Mouse (Mus musculus): Measurements from ENCODE around the gene Gimap3.

Gimap3 gene

DNA sequence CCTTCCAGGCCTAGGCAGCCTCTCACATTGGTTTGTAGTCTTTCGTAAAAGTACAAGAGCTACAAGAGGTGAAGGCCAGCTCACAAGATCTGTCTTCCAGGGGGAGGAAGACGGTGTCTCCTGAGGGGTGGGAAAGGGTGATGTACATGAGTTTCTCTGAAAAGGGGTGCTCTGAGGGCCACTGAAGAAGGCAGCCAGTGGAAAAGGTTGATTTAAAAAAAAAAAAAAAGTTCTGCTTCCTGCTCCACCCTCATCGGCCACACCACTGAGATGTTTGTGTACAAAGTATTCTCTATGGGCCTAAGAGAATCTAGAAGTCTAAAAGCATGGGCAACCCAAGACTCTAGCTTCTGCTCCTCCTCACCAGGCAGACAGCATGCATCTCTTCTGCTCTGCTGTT, at the start of gene Gimap3:
TSS of gene Gimap3 (minus strand) at position 156 of the 400 bp plus-strand sequence.
- DNase-seq = peak; percentile 32

GRCm38 (mm10) chr6:48817815-48818214, 47.2 kb upstream of the Gimap3 start:
- peak; percentile 63 for DNase-seq

DNA sequence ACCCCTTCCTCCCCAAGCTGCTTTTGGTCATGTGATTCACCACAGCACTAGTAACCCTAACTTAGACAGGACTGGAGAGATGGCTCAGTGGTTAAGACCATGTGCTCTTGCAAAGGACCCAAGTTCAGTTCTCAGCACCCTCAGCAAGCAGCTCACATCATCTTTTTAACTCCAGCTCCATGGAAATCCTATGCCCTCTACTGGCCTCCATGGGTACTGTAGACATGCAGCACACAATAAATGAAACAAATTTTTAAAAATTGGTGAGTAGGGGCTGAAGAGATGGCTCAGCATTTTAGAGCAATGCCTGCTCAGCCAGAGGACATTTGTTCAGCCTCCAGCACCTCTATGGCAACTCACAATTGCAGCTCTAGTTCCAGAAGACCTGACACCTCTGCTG, 44.4 kb upstream of the Gimap3 start:
- no peak for DNase-seq

- no peak for DNase-seq
Observed at GRCm38 (mm10) chr6:48809494-48810219, 39.0 kb upstream of the Gimap3 start.

DNA sequence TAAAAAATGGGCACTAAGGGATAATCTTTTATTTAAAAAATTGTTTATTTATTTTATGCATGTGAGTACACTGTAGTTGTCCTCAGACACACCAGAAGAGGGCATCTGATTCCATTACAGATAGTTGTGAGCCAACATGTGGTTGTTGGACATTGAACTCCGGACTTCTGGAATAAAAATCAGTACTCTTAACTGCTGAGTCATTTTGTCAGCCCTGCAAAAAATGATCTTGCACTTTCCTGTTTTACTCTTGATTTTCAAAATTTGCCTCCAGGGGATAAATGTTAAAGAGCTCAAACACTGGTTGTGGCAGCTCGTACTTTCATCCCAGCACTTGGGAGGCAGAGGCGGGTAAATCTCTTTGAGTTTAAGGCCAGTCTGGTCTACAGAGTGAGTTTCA, 36.1 kb upstream of the Gimap3 start:
- DNase-seq = no peak

GRCm38 (mm10) chr6:48804346-48804745, 33.7 kb upstream of the Gimap3 start:
- DNase-seq = no peak

GRCm38 (mm10) chr6:48803406-48804051, 32.9 kb upstream of the Gimap3 start:
- no peak for DNase-seq

- DNase-seq = no peak
Observed at GRCm38 (mm10) chr6:48801897-48802296, 31.2 kb upstream of the Gimap3 start.

DNA sequence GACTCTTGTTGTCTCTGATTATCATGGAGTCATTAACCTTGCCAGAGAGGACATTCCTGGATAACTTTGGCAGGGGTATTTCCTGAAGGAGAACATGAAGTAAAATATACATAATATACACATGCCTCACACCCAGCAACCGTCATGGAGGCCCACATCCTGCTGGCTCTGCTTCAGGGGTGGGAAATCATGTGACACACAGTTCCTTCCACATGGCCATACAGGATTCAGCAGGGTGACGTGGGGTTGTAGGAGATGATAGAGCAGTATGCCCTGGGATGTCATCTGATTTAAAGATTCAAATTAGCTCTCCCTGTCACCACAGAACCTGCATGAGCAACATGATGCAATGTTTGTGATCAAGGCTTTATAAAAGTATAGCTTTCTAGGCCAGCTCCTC, 17.2 kb upstream of the Gimap3 start:
- DNase-seq = no peak

DNA sequence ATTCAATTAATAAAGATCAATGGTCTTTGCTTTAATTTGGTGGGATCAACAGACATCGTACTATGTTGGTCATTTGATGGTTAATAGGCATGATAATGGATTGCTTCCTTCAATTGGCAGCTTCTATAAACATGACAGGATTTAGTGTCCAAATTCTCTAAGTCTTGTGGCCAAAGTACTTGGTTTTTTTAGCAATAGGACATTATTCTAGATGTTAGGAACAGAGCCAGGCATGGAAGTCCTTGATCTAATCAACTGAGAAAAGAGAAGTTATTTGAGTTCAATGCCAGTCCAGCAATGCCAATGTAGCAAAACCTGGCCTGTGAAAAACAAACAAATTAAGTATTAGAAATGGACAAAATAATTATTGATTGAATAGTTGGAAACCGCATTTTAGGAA, 14.9 kb upstream of the Gimap3 start:
- DNase-seq = no peak

GRCm38 (mm10) chr6:48785189-48785588, 14.5 kb upstream of the Gimap3 start:
- no peak for DNase-seq

GRCm38 (mm10) chr6:48784406-48784805, 13.8 kb upstream of the Gimap3 start:
- no peak for DNase-seq

DNA sequence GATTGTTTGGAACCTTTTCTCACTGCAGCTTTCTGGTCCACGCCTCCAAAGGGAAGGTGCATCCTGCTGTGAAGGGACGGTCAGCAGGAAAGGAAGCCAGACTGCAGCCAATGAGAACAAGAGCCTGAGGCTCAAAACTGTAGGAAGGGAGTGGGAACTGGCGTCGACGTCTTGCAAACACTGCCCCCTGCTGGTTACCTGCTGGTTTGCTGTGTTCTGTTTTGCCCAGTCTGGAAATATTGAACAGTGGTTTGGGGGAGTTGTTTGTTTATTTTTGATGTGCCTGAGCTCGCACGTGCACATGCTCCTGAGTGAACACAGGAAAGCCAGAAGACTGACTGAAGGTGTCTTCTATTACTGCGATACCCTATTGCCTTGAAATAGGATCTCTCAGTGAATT, 1.4 kb upstream of the Gimap3 start:
- DNase-seq = peak; percentile 87

- DNase-seq = no peak
Observed at GRCm38 (mm10) chr6:48768933-48769332, 1.7 kb downstream of the Gimap3 start.

GRCm38 (mm10) chr6:48768178-48768869, 2.3 kb downstream of the Gimap3 start:
- DNase-seq = peak; percentile 77

- no peak for DNase-seq
Observed at GRCm38 (mm10) chr6:48764496-48764895, 6.2 kb downstream of the Gimap3 start.

DNA sequence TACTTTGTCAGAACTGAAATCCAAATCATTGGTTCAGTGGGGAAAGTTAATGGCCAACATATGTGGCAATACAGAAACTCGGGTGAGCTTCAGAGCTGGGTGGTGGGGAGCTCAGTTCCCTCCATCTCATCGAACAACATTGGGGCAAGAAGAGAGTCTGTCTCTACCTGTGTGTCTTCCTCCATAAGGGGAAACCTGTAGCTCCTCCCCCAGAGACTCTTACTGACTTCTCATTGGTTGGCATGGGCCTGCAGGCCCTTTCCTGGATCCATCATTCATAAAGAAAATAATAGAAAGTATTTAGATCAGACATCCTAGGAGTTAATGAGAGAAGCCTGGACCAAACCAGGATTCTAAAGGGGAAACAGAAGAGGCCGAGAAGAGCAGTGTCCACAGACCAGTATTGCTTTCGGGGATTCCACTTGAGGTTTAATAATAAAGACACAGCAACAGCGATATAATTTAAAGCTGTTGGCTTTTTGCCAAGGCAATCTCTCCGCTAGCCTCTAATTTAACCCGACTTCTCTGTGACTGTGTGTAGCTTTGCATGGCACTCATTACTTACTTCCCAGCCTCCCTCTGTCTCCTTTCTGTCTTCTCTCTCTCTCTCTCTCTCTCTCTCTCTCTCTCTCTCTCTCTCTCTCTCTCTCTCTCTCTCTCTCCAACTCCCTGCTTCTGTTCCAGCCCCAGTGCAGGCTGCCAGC, 6.9 kb downstream of the Gimap3 start:
- no peak for DNase-seq

DNA sequence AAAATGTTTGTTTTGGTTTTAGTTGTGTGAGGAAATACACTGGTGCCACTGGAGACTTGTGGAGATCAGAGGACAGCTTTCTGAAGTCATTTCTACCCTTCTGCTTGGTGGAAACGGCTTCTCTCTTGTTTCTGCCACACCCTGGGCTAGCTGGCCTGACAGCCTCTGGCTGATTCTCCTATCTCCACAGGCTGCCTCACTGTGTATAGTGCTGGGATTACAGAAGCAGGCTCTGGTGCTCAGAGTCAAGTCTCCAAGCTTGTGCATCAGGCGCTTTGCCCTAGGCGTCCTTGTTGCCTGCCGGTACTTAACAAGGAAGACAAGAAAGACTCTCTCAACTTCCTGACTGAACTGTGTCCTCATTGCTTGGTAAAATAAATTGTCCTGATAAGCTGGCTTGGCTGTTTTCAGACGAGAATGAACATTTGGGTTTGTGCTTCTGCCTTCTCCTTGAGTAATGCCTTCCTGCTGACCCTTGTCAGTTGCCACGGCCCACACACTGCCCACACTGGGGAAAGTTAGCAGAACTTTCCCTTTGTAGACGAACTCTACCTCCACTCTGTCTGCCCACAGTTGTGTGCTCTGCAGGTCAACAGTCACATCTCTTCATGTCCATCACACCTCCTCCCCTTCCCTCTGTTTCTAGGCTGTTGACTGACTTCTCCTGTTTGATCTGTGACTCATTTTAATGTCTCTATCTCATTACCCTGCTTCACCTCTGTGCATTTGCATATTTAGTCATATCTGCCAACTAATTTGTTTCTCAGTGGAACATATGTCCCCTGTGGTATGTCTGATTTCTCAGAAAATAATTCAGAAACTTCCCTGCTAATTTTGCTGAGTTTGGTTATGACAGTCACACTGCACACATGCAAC, 23.3 kb downstream of the Gimap3 start:
- peak; percentile 45 for DNase-seq

- DNase-seq = peak; percentile 75
Observed at GRCm38 (mm10) chr6:48745959-48746889, 24.4 kb downstream of the Gimap3 start, which contains the start of gene Gimap5. Gene Gimap5 (plus strand): TSS chr6:48746197.

GRCm38 (mm10) chr6:48745490-48745889, 25.2 kb downstream of the Gimap3 start:
- DNase-seq = no peak

Data from thymus, postnatal 25 days (tissue).